Mouse (Mus musculus) cerebellum, adult 2 months (tissue): ENCODE measurements around the gene Ctdsp2.

Experiments used
- CTCF ChIP-seq: fragments of 200-500 bp; IDR thresholded peaks from 2 replicates; pipeline ENCODE4 v1.5.1; 2011; ENCODE audit warnings: low read depth, mild to moderate bottlenecking, control low read depth, low read length, moderate library complexity, borderline replicate concordance; ENCODE audit not compliant: insufficient read depth
- POLR2A ChIP-seq: fragments of 200-500 bp; IDR thresholded peaks from 2 replicates; pipeline ENCODE4 v1.6.1; 2011; ENCODE audit warnings: low read length, control low read depth, borderline replicate concordance; ENCODE audit not compliant: insufficient read depth

DNA sequence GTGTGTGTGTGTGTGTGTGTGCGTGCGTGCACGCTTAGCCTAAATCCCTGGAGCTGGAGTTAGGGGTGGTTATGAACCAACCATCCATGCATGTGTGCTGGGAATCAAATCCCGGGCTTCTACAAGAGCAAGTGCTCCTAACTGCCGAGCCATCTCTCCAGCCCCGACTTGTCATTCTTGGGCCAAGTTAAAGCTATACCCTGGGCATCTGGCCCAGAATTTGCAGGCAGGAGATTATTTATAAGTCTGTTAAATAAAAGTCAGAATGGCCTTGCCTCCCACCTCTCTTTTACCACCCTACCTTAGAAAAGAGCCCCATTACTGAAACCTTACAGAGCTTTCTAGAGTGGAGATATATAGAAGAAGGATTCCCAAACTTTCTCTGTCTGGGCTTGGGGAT is 2.8 kb upstream of the Ctdsp2 start:
- no peak for TF ChIP-seq CTCF
- no peak for TF ChIP-seq POLR2A
